Mouse (Mus musculus): ENCODE data around the gene Itga10. TPM values are rescaled to one million over a fixed set of nuclear protein-coding genes. Genes with fewer than 3 reads are reported as not detected.
A peak's percentile ranks its signal among the peaks of the same experiment; 100 is the strongest.

Gene Itga10
- polyA plus RNA-seq, 1 experiment from 2014 or later: 1.3 TPM

- H3K27me3 ChIP-seq (ENCODE audit: control insufficient read depth, insufficient read depth, low read length): no peaks in the 10 kb centered on the region
- no peak overlapping the region for H3K4me2 ChIP-seq (replicated peaks; ENCODE audit: low read depth, low read length)
- H3K27ac ChIP-seq (ENCODE audit: low read depth, low read length): no peak overlapping the region
- DNase-seq (ENCODE audit: low spot score) (no peak), ATAC-seq (ENCODE audit: low FRiP score) (no peak)
- H3K4me3 ChIP-seq (ENCODE audit: low read depth, low read length): no peak overlapping the region
- H3K4me1 ChIP-seq (replicated peaks; ENCODE audit: control insufficient read depth, insufficient read depth, low read length): no peaks in the 10 kb centered on the region
- H3K36me3 ChIP-seq (ENCODE audit: control insufficient read depth, insufficient read depth, low read length): peaks cover 3% of the 10 kb centered on the region; the same call in 1 of the 2 replicates
- no peak overlapping the region for H3K9ac ChIP-seq (ENCODE audit: low read depth, low read length)
- WGBS: 93% methylated on average over 4 of the region's 4 CpGs
- no peaks in the 10 kb centered on the region for H3K9me3 ChIP-seq (ENCODE audit: control insufficient read depth, low read length)
Observed at GRCm38 (mm10) chr3:96623201-96623600, 22.2 kb upstream of the Itga10 start.

GRCm38 (mm10) chr3:96629729-96630600 is 15.4 kb upstream of the Itga10 start, which contains the start of gene Rbm8a:
TSS of gene Rbm8a (plus strand) at chr3:96629933.
- H3K27ac ChIP-seq (ENCODE audit: low read depth, low read length): peak within 1 kb of the TSS; percentile 56; the same call in 1 of the 2 replicates
- peak; percentile 94 for ATAC-seq (ENCODE audit: low FRiP score)
- under 1% methylated on average over 48 of the region's 48 CpGs for WGBS

DNA sequence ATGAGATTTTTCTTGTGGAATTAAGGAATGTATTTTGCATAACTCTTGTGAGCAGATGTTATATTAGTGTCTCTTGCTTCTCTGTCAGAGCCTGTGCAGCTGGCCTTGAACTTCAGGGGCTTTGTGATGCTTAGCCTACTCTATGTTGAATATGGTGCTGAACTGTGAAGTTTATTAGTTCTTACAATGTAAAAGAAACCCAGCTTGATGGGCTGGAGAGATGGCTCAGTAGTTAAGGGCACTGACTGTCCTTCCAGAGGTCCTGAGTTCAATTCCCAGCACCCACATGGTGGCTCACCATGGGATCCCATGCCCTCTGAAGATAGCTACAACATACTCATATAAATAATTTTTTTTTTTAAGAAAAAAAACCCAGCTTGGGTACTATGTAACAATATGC is 13.3 kb upstream of the Itga10 start:
- no peaks in the 10 kb centered on the region for H3K27me3 ChIP-seq (ENCODE audit: control insufficient read depth, insufficient read depth, low read length)
- DNase-seq (ENCODE audit: low spot score) (no peak), ATAC-seq (ENCODE audit: low FRiP score) (no peak)

More at GRCm38 (mm10) chr3:96629729-96630600, 15.4 kb upstream of the Itga10 start, which contains the start of gene Rbm8a:
- Histone ChIP-seq H3K4me2 (replicated peaks; ENCODE audit: low read depth, low read length) (peak within 1 kb of the TSS; percentile 78), H3K9me3 (ENCODE audit: control insufficient read depth, low read length) (no peaks in the 10 kb centered on the region), H3K36me3 (ENCODE audit: control insufficient read depth, insufficient read depth, low read length) (peaks cover 2% of the 10 kb centered on the region; the same call in 1 of the 2 replicates), H3K27me3 (ENCODE audit: control insufficient read depth, insufficient read depth, low read length) (no peaks in the 10 kb centered on the region), H3K4me1 (replicated peaks; ENCODE audit: control insufficient read depth, insufficient read depth, low read length) (no peaks in the 10 kb centered on the region; the same call in 1 of the 2 replicates), H3K4me3 (ENCODE audit: low read depth, low read length) (peak within 1 kb of the TSS; percentile 73), H3K9ac (ENCODE audit: low read depth, low read length) (peak within 1 kb of the TSS; percentile 79)
- peak; percentile 98 for DNase-seq (ENCODE audit: low spot score)

GRCm38 (mm10) chr3:96634015-96634414 is 11.4 kb upstream of the Itga10 start:
- no peak for DNase-seq (ENCODE audit: low spot score)
- Histone ChIP-seq H3K27me3 (ENCODE audit: control insufficient read depth, insufficient read depth, low read length) (no peaks in the 10 kb centered on the region), H3K36me3 (ENCODE audit: control insufficient read depth, insufficient read depth, low read length) (peaks cover 2% of the 10 kb centered on the region; the same call in 1 of the 2 replicates), H3K9me3 (ENCODE audit: control insufficient read depth, low read length) (no peaks in the 10 kb centered on the region), H3K4me1 (replicated peaks; ENCODE audit: control insufficient read depth, insufficient read depth, low read length) (no peaks in the 10 kb centered on the region; the same call in 1 of the 2 replicates), H3K4me3 (ENCODE audit: low read depth, low read length) (no peak overlapping the region), H3K9ac (ENCODE audit: low read depth, low read length) (no peak overlapping the region), H3K4me2 (replicated peaks; ENCODE audit: low read depth, low read length) (no peak overlapping the region), H3K27ac (ENCODE audit: low read depth, low read length) (no peak overlapping the region)
- WGBS: 79% methylated on average over 1 of the region's 1 CpGs
- ATAC-seq (ENCODE audit: low FRiP score): no peak

More for the DNA sequence above, 13.3 kb upstream of the Itga10 start:
- Histone ChIP-seq H3K4me3 (ENCODE audit: low read depth, low read length) (no peak overlapping the region), H3K4me2 (replicated peaks; ENCODE audit: low read depth, low read length) (no peak overlapping the region), H3K4me1 (replicated peaks; ENCODE audit: control insufficient read depth, insufficient read depth, low read length) (no peaks in the 10 kb centered on the region; the same call in 1 of the 2 replicates), H3K9me3 (ENCODE audit: control insufficient read depth, low read length) (no peaks in the 10 kb centered on the region), H3K36me3 (ENCODE audit: control insufficient read depth, insufficient read depth, low read length) (peaks cover 2% of the 10 kb centered on the region; the same call in 1 of the 2 replicates), H3K27ac (ENCODE audit: low read depth, low read length) (no peak overlapping the region), H3K9ac (ENCODE audit: low read depth, low read length) (no peak overlapping the region)

GRCm38 (mm10) chr3:96634928-96635879 is 10.2 kb upstream of the Itga10 start, which contains the start of the genes Pex11b and Gm42957:
TSS of gene Pex11b (plus strand) at chr3:96635376.
TSS of gene Gm42957 (plus strand) at chr3:96635474.
- H3K27me3 ChIP-seq (ENCODE audit: control insufficient read depth, insufficient read depth, low read length): no peaks in the 10 kb centered on the region
- WGBS: 2% methylated on average over 59 of the region's 60 CpGs
- H3K9ac ChIP-seq (ENCODE audit: low read depth, low read length): peak within 1 kb of the TSS; percentile 98
- H3K9me3 ChIP-seq (ENCODE audit: control insufficient read depth, low read length): no peaks in the 10 kb centered on the region
- peak within 1 kb of the TSS; percentile 93 for H3K4me2 ChIP-seq (replicated peaks; ENCODE audit: low read depth, low read length)
- DNase-seq (ENCODE audit: low spot score): peak; percentile 83
- peak within 1 kb of the TSS; percentile 80 for H3K27ac ChIP-seq (ENCODE audit: low read depth, low read length)
- no peaks in the 10 kb centered on the region; the same call in 1 of the 2 replicates for H3K4me1 ChIP-seq (replicated peaks; ENCODE audit: control insufficient read depth, insufficient read depth, low read length)
- H3K36me3 ChIP-seq (ENCODE audit: control insufficient read depth, insufficient read depth, low read length): peaks cover 2% of the 10 kb centered on the region; the same call in 1 of the 2 replicates
- H3K4me3 ChIP-seq (ENCODE audit: low read depth, low read length): peak within 1 kb of the TSS; percentile 90
- peak; percentile 88 for ATAC-seq (ENCODE audit: low FRiP score)

DNA sequence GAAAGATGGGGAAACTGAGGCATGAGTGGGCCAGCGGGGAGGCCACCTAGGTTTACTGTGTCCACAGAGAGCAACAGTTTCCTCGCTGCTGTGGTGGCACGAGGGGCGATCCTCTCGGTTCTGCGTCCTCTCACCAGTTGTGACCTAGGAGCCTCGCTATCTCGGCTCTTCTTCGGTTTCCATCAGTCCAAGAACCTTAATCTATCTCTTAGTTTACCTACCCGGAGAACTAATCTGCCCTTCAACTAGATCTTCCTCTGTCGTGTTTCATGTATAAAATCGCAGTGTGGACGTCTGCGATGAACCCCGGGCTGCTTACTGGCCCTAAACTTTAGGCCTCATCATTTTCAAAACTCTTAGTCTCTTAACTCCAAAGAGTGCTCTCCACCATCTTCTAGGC is 9.5 kb upstream of the Itga10 start:
- no peak for ATAC-seq (ENCODE audit: low FRiP score)
- H3K27me3 ChIP-seq (ENCODE audit: control insufficient read depth, insufficient read depth, low read length): no peaks in the 10 kb centered on the region
- peaks cover under 1% of the 10 kb centered on the region; the same call in 1 of the 2 replicates for H3K36me3 ChIP-seq (ENCODE audit: control insufficient read depth, insufficient read depth, low read length)
- H3K9me3 ChIP-seq (ENCODE audit: control insufficient read depth, low read length): no peaks in the 10 kb centered on the region
- no peaks in the 10 kb centered on the region; the same call in 1 of the 2 replicates for H3K4me1 ChIP-seq (replicated peaks; ENCODE audit: control insufficient read depth, insufficient read depth, low read length)
- H3K9ac ChIP-seq (ENCODE audit: low read depth, low read length): peak overlapping the region; percentile 98
- H3K4me3 ChIP-seq (ENCODE audit: low read depth, low read length): peak overlapping the region; percentile 90
- DNase-seq (ENCODE audit: low spot score): no peak
- peak overlapping the region; percentile 93 for H3K4me2 ChIP-seq (replicated peaks; ENCODE audit: low read depth, low read length)
- H3K27ac ChIP-seq (ENCODE audit: low read depth, low read length): peak overlapping the region; percentile 80
- WGBS: 12% methylated on average over 15 of the region's 15 CpGs

DNA sequence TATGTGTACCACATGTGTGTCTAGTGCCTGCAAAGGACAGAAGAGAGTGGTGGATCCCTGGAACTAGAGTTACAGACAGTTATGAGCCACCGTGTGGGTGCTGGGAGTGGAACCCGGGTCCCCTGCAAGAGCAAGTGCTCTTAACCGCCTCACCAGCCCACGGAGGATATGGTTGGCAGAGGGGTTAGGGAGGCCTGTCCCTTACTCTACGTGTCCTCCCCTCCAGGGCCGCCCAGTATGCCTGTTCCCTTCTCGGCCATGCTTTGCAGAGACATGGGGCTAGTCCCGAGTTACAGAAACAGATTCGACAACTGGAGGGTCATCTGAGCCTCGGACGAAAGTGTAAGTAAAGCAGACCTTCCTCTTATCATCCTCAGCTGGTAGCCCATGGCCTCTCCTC is 8.9 kb upstream of the Itga10 start:
- Histone ChIP-seq H3K4me3 (ENCODE audit: low read depth, low read length) (peak overlapping the region; percentile 90; the same call in 1 of the 2 replicates), H3K36me3 (ENCODE audit: control insufficient read depth, insufficient read depth, low read length) (no peaks in the 10 kb centered on the region; the same call in 1 of the 2 replicates), H3K4me1 (replicated peaks; ENCODE audit: control insufficient read depth, insufficient read depth, low read length) (no peaks in the 10 kb centered on the region; the same call in 1 of the 2 replicates), H3K9me3 (ENCODE audit: control insufficient read depth, low read length) (no peaks in the 10 kb centered on the region), H3K27me3 (ENCODE audit: control insufficient read depth, insufficient read depth, low read length) (no peaks in the 10 kb centered on the region), H3K9ac (ENCODE audit: low read depth, low read length) (no peak overlapping the region), H3K27ac (ENCODE audit: low read depth, low read length) (no peak overlapping the region), H3K4me2 (replicated peaks; ENCODE audit: low read depth, low read length) (peak overlapping the region; percentile 93; the same call in 1 of the 2 replicates)
- 68% methylated on average over 11 of the region's 11 CpGs for WGBS
- DNase-seq (ENCODE audit: low spot score): no peak
- ATAC-seq (ENCODE audit: low FRiP score): no peak

DNA sequence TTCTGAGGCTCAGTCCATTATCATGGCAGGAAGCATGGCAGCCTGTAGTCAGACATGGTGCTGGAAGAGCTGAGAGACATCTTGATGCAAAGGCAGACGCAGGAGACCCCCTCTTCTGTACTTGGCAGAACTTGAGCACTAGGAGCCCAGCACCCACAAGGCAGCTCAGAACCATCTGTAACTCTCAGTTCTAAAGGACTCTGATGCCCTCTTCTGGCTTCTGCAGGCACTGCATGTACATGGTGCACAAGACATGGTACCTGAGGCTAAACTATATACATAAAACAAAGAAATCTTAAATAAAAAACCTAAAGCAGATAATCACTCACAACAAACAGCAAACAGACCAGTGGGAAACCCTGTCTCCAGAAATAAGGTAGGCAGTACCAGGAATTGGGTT is 6.2 kb upstream of the Itga10 start:
- no peaks in the 10 kb centered on the region for H3K9me3 ChIP-seq (ENCODE audit: control insufficient read depth, low read length)
- DNase-seq (ENCODE audit: low spot score) (peak; percentile 62), ATAC-seq (ENCODE audit: low FRiP score) (no peak)
- H3K4me1 ChIP-seq (replicated peaks; ENCODE audit: control insufficient read depth, insufficient read depth, low read length): no peaks in the 10 kb centered on the region; the same call in 1 of the 2 replicates
- H3K36me3 ChIP-seq (ENCODE audit: control insufficient read depth, insufficient read depth, low read length): no peaks in the 10 kb centered on the region
- 81% methylated on average over 1 of the region's 1 CpGs for WGBS
- no peak overlapping the region for H3K9ac ChIP-seq (ENCODE audit: low read depth, low read length)
- H3K4me3 ChIP-seq (ENCODE audit: low read depth, low read length): no peak overlapping the region
- H3K27ac ChIP-seq (ENCODE audit: low read depth, low read length): no peak overlapping the region
- H3K27me3 ChIP-seq (ENCODE audit: control insufficient read depth, insufficient read depth, low read length): no peaks in the 10 kb centered on the region
- H3K4me2 ChIP-seq (replicated peaks; ENCODE audit: low read depth, low read length): no peak overlapping the region
